9 mouse cellular contexts compared by ENCODE assay signal in the genomic region with DNA sequence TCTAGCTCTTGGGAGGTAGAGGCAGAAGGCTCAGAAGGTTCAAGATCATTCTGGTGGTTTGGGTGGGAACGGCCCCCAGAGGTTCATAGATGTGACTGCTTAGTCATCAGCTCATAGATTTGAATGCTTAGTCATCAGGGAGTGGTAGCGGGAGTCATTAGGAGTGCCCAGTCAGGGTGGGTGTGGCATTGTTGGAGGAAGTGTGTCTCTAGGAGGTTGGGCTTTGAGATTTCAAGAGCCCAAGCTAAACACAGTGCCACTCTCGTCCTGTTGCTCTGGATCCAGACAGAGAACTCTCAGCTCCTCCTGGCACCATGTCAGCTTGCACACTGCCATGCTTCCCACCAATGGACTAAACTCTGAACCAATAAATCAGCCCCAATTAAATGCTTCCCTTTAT. TPM values are rescaled to one million over a fixed set of nuclear protein-coding genes. Genes with fewer than 3 reads are reported as not detected.
DNase-seq lines count a peak whose midpoint lies in the region; ATAC-seq and TF ChIP-seq lines count a peak whose summit lies in the region.
"Had no signal": no experiment of that assay in that cellular context is flagged by ENCODE, and none has a peak within 500 bp of the region (broad histone marks: within the 10 kb centered on the region; RNA-seq: fewer than 3 reads in every experiment).

No protein-coding gene starts in this region.

- H3K4me2 ChIP-seq in hindbrain, postnatal 0 days (ENCODE audit: low read depth, low read length), result no peak overlapping the region
- H3K4me2 ChIP-seq: hindbrain, embryonic 15.5 days had no signal

- no peak overlapping the region for H3K27ac ChIP-seq in ES-E14 (ENCODE audit: insufficient read depth, low read depth, low read length, poor library complexity, severe bottlenecking)
- H3K27ac ChIP-seq in hindbrain, postnatal 0 days, result no peak overlapping the region
- H3K27ac ChIP-seq: hindbrain, embryonic 15.5 days had no signal

- H3K36me3 ChIP-seq in ES-E14 (ENCODE audit: control insufficient read depth, insufficient read depth, low read length, poor library complexity, severe bottlenecking), result no peaks in the 10 kb centered on the region
- H3K36me3 ChIP-seq in hindbrain, postnatal 0 days (ENCODE audit: insufficient read depth, low read length), result no peaks in the 10 kb centered on the region
- H3K36me3 ChIP-seq: hindbrain, embryonic 15.5 days had no signal

- ATAC-seq in hindbrain, postnatal 0 days, result 0 out of 2 replicates have a peak, but pooled peaks have one; percentile 35

- H3K9me3 ChIP-seq in ES-E14 (ENCODE audit: control insufficient read depth, insufficient read depth, low read depth, low read length), result no peaks in the 10 kb centered on the region
- H3K9me3 ChIP-seq in hindbrain, postnatal 0 days (ENCODE audit: low read length), result no peaks in the 10 kb centered on the region
- H3K9me3 ChIP-seq: hindbrain, embryonic 15.5 days had no signal

- in situ Hi-C loops in ES-E14 (cut with MboI; ENCODE audit: low sequenced_read_pairs in 2 of 2, unreplicated experiment in 2 of 2), result no loop called here

- H3K27me3 ChIP-seq in hindbrain, postnatal 0 days (ENCODE audit: insufficient read depth, low read length), result no peaks in the 10 kb centered on the region
- H3K27me3 ChIP-seq: hindbrain, embryonic 15.5 days had no signal

- DNase-seq in ES-E14 (ENCODE audit: low read depth, low spot score), result no peak
- peak; percentile 31 for DNase-seq in ZHBTc4 (ENCODE audit: low read depth, low spot score)
- DNase-seq in hindbrain, postnatal 0 days (ENCODE audit: low spot score), result no peak
- DNase-seq in lung, postnatal 25 days (ENCODE audit: low spot score), result peak; percentile 81
- DNase-seq in cerebellum, postnatal 4 days (ENCODE audit: low spot score in 2 of 2), result no peak
- DNase-seq in yolk sac, embryonic 10.5 days (ENCODE audit: low spot score), result no peak
- no peak for DNase-seq in cerebellum, postnatal 36 days
- no peak for DNase-seq in cerebellum, adult 9-11 months

- WGBS in hindbrain, postnatal 0 days, result 69% methylated on average over 3 of the region's 3 CpGs

- TF ChIP-seq CTCF in hindbrain, postnatal 0 days (IDR thresholded peaks at IDR 0.05; ENCODE audit: low read depth), result no peak

- peaks cover 0 to 9% of the 10 kb centered on the region in 2 experiments; a peak in 1 of 4 replicates for H3K4me1 ChIP-seq in ES-E14 (ENCODE audit: control insufficient read depth in 2 of 2, insufficient read depth in 2 of 2, low read length in 2 of 2, poor library complexity in 1 of 2)
- H3K4me1 ChIP-seq in hindbrain, postnatal 0 days (ENCODE audit: insufficient read depth, low read length), result no peaks in the 10 kb centered on the region

- no peak overlapping the region for H3K4me3 ChIP-seq in ES-E14 (ENCODE audit: insufficient read depth in 1 of 2, low read depth in 1 of 2, low read length in 2 of 2, poor library complexity in 1 of 2, severe bottlenecking in 1 of 2)
- H3K4me3 ChIP-seq in hindbrain, postnatal 0 days (ENCODE audit: low read length), result no peak overlapping the region
- H3K4me3 ChIP-seq: hindbrain, embryonic 15.5 days had no signal

- H3K9ac ChIP-seq in ES-E14 (ENCODE audit: insufficient read depth, low read depth, low read length, poor library complexity, severe bottlenecking), result no peak overlapping the region
- no peak overlapping the region for H3K9ac ChIP-seq in hindbrain, postnatal 0 days (replicated peaks; ENCODE audit: low read length)
- H3K9ac ChIP-seq: hindbrain, embryonic 15.5 days had no signal

TF ChIP-seq in ES-E14, 5 proteins besides CTCF, POLR2A, EP300 and RAD21:
- TF ChIP-seq MAFK (IDR thresholded peaks at IDR 0.05; ENCODE audit: insufficient read depth, low read depth, low read length) (peak; percentile 68; the same call in 1 of the 2 replicates), HCFC1 (IDR thresholded peaks at IDR 0.05; ENCODE audit: borderline replicate concordance, insufficient read depth, low read length) (no peak)

RNA-seq across cellular contexts. Expression of a gene that starts 43.3 kb away (rescaled TPM):
- 0.76 and 0.95 TPM in 2 replicates for total RNA-seq in ES-E14 (2012; rRNA removed)
- total RNA-seq in hindbrain, postnatal 0 days (2014; rRNA removed), result 3.1 and 6.7 TPM in 2 replicates
- polyA plus RNA-seq in hindbrain, postnatal 0 days (2015; fragmentation: Nextera tagmentation; extraction: Ambion mirVana), result 12.8 and 15.6 TPM in 2 replicates

Comparison
In these comparisons a context has a peak if more than half of its experiments do, and no peak if none do; other contexts are left out.
1. DNase-seq: peak in ZHBTc4 (single experiment) and lung, postnatal 25 days (single experiment); none in ES-E14 (single experiment), hindbrain, postnatal 0 days (single experiment), cerebellum, postnatal 4 days (0 of 2), yolk sac, embryonic 10.5 days (single experiment), cerebellum, postnatal 36 days (0 of 2) and cerebellum, adult 9-11 months (single experiment).